Mouse (Mus musculus) heart, embryonic 11.5 days (tissue): Measurements from ENCODE around the gene Nrsn1. TPM values are rescaled to one million over a fixed set of nuclear protein-coding genes. Genes with fewer than 3 reads are reported as not detected.

Experiments
- ATAC-seq: fragments of 200-750 bp; cut with Nextera tagmentation; replicated peaks from 2 replicates; pipeline ENCODE4 v1.8.0; 2017; ENCODE audit warnings: moderate library complexity; ENCODE audit not compliant: insufficient number of reproducible peaks, low FRiP score, low TSS enrichment
- H3K27ac ChIP-seq: fragments of 300-500 bp; sonication (generic); 2 replicates; pipeline ENCODE4 v1.5.1; 2014; ENCODE audit warnings: mild to moderate bottlenecking, low read depth, low read length
- H3K27me3 ChIP-seq: fragments of 300-500 bp; sonication (generic); 2 replicates; pipeline ENCODE4 v1.6.1; 2014; ENCODE audit warnings: mild to moderate bottlenecking, low read length, mixed read lengths; ENCODE audit not compliant: control insufficient read depth, insufficient read depth
- H3K36me3 ChIP-seq: fragments of 300-500 bp; sonication (generic); 2 replicates; pipeline ENCODE4 v1.6.1; 2014; ENCODE audit warnings: mild to moderate bottlenecking, low read length, moderate library complexity, mixed read lengths; ENCODE audit not compliant: control insufficient read depth, insufficient read depth
- H3K4me1 ChIP-seq: fragments of 300-500 bp; sonication (generic); 2 replicates; pipeline ENCODE4 v1.6.1; 2014; ENCODE audit warnings: low read length; ENCODE audit not compliant: control insufficient read depth, insufficient read depth
- H3K4me2 ChIP-seq: fragments of 300-500 bp; sonication (generic); 2 replicates; pipeline ENCODE4 v1.6.1; 2014; ENCODE audit warnings: mild to moderate bottlenecking, moderate library complexity
- H3K4me3 ChIP-seq: fragments of 300-500 bp; sonication (generic); 2 replicates; pipeline ENCODE4 v1.5.1; 2014; ENCODE audit warnings: low read depth, low read length
- H3K9ac ChIP-seq: fragments of 300-500 bp; sonication (generic); 2 replicates; pipeline ENCODE4 v1.6.1; 2014; ENCODE audit warnings: mild to moderate bottlenecking, low read depth, low read length, moderate library complexity
- H3K9me3 ChIP-seq: fragments of 300-500 bp; sonication (generic); replicated peaks from 2 replicates; pipeline ENCODE4 v1.6.1; 2016; ENCODE audit warnings: low read length; ENCODE audit not compliant: control insufficient read depth
- WGBS: fragments of 180-500 bp; shearing (Covaris S2); extraction: QIAGEN DNeasy Blood & Tissue Kit; methylation state at CpG from one replicate; pipeline ENCODE4 v1.1.7; 2014; ENCODE audit not compliant: insufficient replicate concordance; 5-methylcytosine and 5-hydroxymethylcytosine counted together
- polyA plus RNA-seq: library from polyadenylated mRNA; unstranded; fragments of >200 nt; fragmentation: Nextera tagmentation; extraction: Ambion mirVana; gene quantifications from 2 replicates; pipeline ENCODE4 v1.2.1, GENCODE M21; 2014

Nrsn1 gene
- polyA plus RNA-seq, 1 experiment from 2014 or later: not detected

- Histone ChIP-seq H3K4me3 (no peak overlapping the region), H3K4me2 (no peak overlapping the region), H3K9ac (no peak overlapping the region), H3K36me3 (no peaks in the 10 kb centered on the region), H3K4me1 (no peaks in the 10 kb centered on the region), H3K27ac (no peak overlapping the region), H3K27me3 (no peaks in the 10 kb centered on the region), H3K9me3 (no peaks in the 10 kb centered on the region)
- WGBS: 81% methylated on average over 6 of the region's 6 CpGs
- no peak for ATAC-seq
These were observed 12.7 kb downstream of the Nrsn1 start for GRCm38 (mm10) chr13:25257608-25258007.

- Histone ChIP-seq H3K9ac (no peak overlapping the region), H3K27me3 (no peaks in the 10 kb centered on the region), H3K4me1 (no peaks in the 10 kb centered on the region), H3K27ac (no peak overlapping the region), H3K9me3 (no peaks in the 10 kb centered on the region), H3K36me3 (no peaks in the 10 kb centered on the region), H3K4me2 (no peak overlapping the region), H3K4me3 (no peak overlapping the region)
- 67% methylated on average over 9 of the region's 9 CpGs for WGBS
- ATAC-seq: no peak
These were observed 15.6 kb downstream of the Nrsn1 start for GRCm38 (mm10) chr13:25254478-25255263.

- H3K27ac ChIP-seq: no peak overlapping the region
- H3K36me3 ChIP-seq: no peaks in the 10 kb centered on the region
- H3K4me3 ChIP-seq: no peak overlapping the region
- WGBS: 72% methylated on average over 1 of the region's 1 CpGs
- no peak overlapping the region for H3K9ac ChIP-seq
- no peaks in the 10 kb centered on the region for H3K27me3 ChIP-seq
- H3K4me1 ChIP-seq: no peaks in the 10 kb centered on the region
- no peak for ATAC-seq
- no peaks in the 10 kb centered on the region for H3K9me3 ChIP-seq
- no peak overlapping the region for H3K4me2 ChIP-seq
These were observed 18.4 kb downstream of the Nrsn1 start for GRCm38 (mm10) chr13:25251893-25252292.

GRCm38 (mm10) chr13:25220186-25220787 lies 50.0 kb downstream of the Nrsn1 start:
- WGBS: 65% methylated on average over 5 of the region's 5 CpGs
- Histone ChIP-seq H3K4me2 (no peak overlapping the region), H3K4me3 (no peak overlapping the region), H3K4me1 (no peaks in the 10 kb centered on the region), H3K9ac (no peak overlapping the region), H3K27me3 (no peaks in the 10 kb centered on the region), H3K9me3 (no peaks in the 10 kb centered on the region), H3K36me3 (no peaks in the 10 kb centered on the region), H3K27ac (no peak overlapping the region)
- ATAC-seq: no peak

- H3K4me3 ChIP-seq: no peak overlapping the region
- H3K36me3 ChIP-seq: no peaks in the 10 kb centered on the region
- H3K9ac ChIP-seq: no peak overlapping the region
- no peaks in the 10 kb centered on the region for H3K27me3 ChIP-seq
- ATAC-seq: no peak
- H3K4me1 ChIP-seq: no peaks in the 10 kb centered on the region
- no peak overlapping the region for H3K4me2 ChIP-seq
- H3K9me3 ChIP-seq: no peaks in the 10 kb centered on the region
- WGBS: 78% methylated on average over 1 of the region's 1 CpGs
- H3K27ac ChIP-seq: no peak overlapping the region
These were observed 51.9 kb downstream of the Nrsn1 start for GRCm38 (mm10) chr13:25218394-25218793.

GRCm38 (mm10) chr13:25206950-25207349 lies 63.4 kb downstream of the Nrsn1 start:
- Histone ChIP-seq H3K4me1 (no peaks in the 10 kb centered on the region), H3K36me3 (no peaks in the 10 kb centered on the region), H3K4me3 (no peak overlapping the region), H3K4me2 (no peak overlapping the region), H3K27ac (no peak overlapping the region), H3K9ac (no peak overlapping the region), H3K27me3 (no peaks in the 10 kb centered on the region), H3K9me3 (no peaks in the 10 kb centered on the region)
- 78% methylated on average over 5 of the region's 5 CpGs for WGBS
- no peak for ATAC-seq

Other genes with a start within 250 kb of the Nrsn1 start
- gene Dcdc2a, start 214.5 kb downstream of the Nrsn1 start, polyA plus RNA-seq: 0.69 and 1.2 TPM in 2 replicates